Mouse (Mus musculus) lung, postnatal 0 days (tissue): ENCODE data around the gene Supt5. TPM values are rescaled to one million over a fixed set of nuclear protein-coding genes. Genes with fewer than 3 reads are reported as not detected.

Experiments
- ATAC-seq: fragments of 200-750 bp; cut with Nextera tagmentation; 2 replicates; pipeline ENCODE4 v1.8.0; 2017; ENCODE audit warnings: moderate library complexity
- DNase-seq: peaks from one replicate; pipeline ENCODE4 v3.0.0-alpha.2; 2016; ENCODE audit warnings: low spot score
- H3K27ac ChIP-seq: fragments of 300-500 bp; sonication (generic); 2 replicates; pipeline ENCODE4 v1.5.1; 2014; ENCODE audit warnings: antibody characterized with exemption, mild to moderate bottlenecking, low read length, mixed read lengths
- H3K27me3 ChIP-seq: fragments of 300-500 bp; sonication (generic); replicated peaks from 2 replicates; pipeline ENCODE4 v1.6.1; 2014; ENCODE audit warnings: low read length, mixed read lengths; ENCODE audit not compliant: insufficient read depth
- H3K36me3 ChIP-seq: fragments of 300-500 bp; sonication (generic); 2 replicates; pipeline ENCODE4 v1.6.1; 2014; ENCODE audit warnings: low read length, mixed read lengths; ENCODE audit not compliant: insufficient read depth
- H3K4me1 ChIP-seq: fragments of 300-500 bp; sonication (generic); 2 replicates; pipeline ENCODE4 v1.6.1; 2014; ENCODE audit warnings: antibody characterized with exemption, low read depth, low read length, mixed read lengths; ENCODE audit not compliant: insufficient read depth
- H3K4me2 ChIP-seq: fragments of 300-500 bp; sonication (generic); replicated peaks from 2 replicates; pipeline ENCODE4 v1.6.1; 2014; ENCODE audit warnings: low read depth, mild to moderate bottlenecking, low read length, moderate library complexity, mixed read lengths
- H3K4me3 ChIP-seq: fragments of 300-500 bp; sonication (generic); 2 replicates; pipeline ENCODE4 v1.5.1; 2014; ENCODE audit warnings: low read depth, low read length
- H3K9ac ChIP-seq: fragments of 300-500 bp; sonication (generic); replicated peaks from 2 replicates; pipeline ENCODE4 v1.6.1; 2014; ENCODE audit warnings: low read depth, mild to moderate bottlenecking
- H3K9me3 ChIP-seq: fragments of 300-500 bp; sonication (generic); 2 replicates; pipeline ENCODE4 v1.6.1; 2016; ENCODE audit warnings: low read length, mixed read lengths
- CTCF ChIP-seq: IDR thresholded peaks from 2 replicates; pipeline ENCODE4 v1.5.1; 2016; ENCODE audit warnings: antibody characterized with exemption, mild to moderate bottlenecking
- EP300 ChIP-seq: IDR thresholded peaks from 2 replicates; pipeline ENCODE4 v1.6.1; 2016; ENCODE audit warnings: antibody characterized with exemption, mild to moderate bottlenecking, control low read depth
- WGBS: fragments of 180-500 bp; shearing (Covaris S2); extraction: QIAGEN DNeasy Blood & Tissue Kit; methylation state at CpG from one replicate; pipeline ENCODE4 v1.1.7; 2014; 5-methylcytosine and 5-hydroxymethylcytosine counted together
- polyA plus RNA-seq: library from polyadenylated mRNA; unstranded; fragments of >200 nt; fragmentation: Nextera tagmentation; extraction: Ambion mirVana; gene quantifications from 2 replicates; pipeline ENCODE4 v1.2.1, GENCODE M21; 2015

Supt5 gene
- polyA plus RNA-seq, 1 experiment from 2014 or later = 39.7 TPM

- no peak for TF ChIP-seq CTCF
- no peak for TF ChIP-seq EP300
- H3K4me3 ChIP-seq = no peak overlapping the region
- no peaks in the 10 kb centered on the region for H3K9me3 ChIP-seq
- no peak overlapping the region; the same call in 1 of the 2 replicates for H3K27ac ChIP-seq
- ATAC-seq (no peak), DNase-seq (no peak)
- H3K4me2 ChIP-seq = no peak overlapping the region
- H3K9ac ChIP-seq = no peak overlapping the region
- 80% methylated on average over 6 of the region's 6 CpGs for WGBS
- no peaks in the 10 kb centered on the region for H3K27me3 ChIP-seq
- H3K4me1 ChIP-seq = peaks cover 21% of the 10 kb centered on the region
- H3K36me3 ChIP-seq = peaks cover 4% of the 10 kb centered on the region
Measured at GRCm38 (mm10) chr7:28384162-28384561, 45.6 kb upstream of the Supt5 start.

GRCm38 (mm10) chr7:28383606-28384005 is 45.1 kb upstream of the Supt5 start:
- H3K36me3 ChIP-seq = no peaks in the 10 kb centered on the region
- DNase-seq = no peak
- H3K27me3 ChIP-seq = no peaks in the 10 kb centered on the region
- peaks cover 21% of the 10 kb centered on the region for H3K4me1 ChIP-seq
- TF ChIP-seq CTCF = no peak
- TF ChIP-seq EP300 = no peak
- no peaks in the 10 kb centered on the region for H3K9me3 ChIP-seq
- H3K4me3 ChIP-seq = no peak overlapping the region
- peak overlapping the region; percentile 99 for H3K27ac ChIP-seq
- H3K9ac ChIP-seq = no peak overlapping the region
- WGBS = 61% methylated on average over 4 of the region's 4 CpGs
- no peak for ATAC-seq
- peak overlapping the region; percentile 94; the same call in 1 of the 2 replicates for H3K4me2 ChIP-seq

GRCm38 (mm10) chr7:28382981-28383396 is 44.4 kb upstream of the Supt5 start:
- H3K36me3 ChIP-seq = peaks cover under 1% of the 10 kb centered on the region; the same call in 1 of the 2 replicates
- no peak for TF ChIP-seq EP300
- TF ChIP-seq CTCF = no peak
- H3K4me1 ChIP-seq = peaks cover 21% of the 10 kb centered on the region
- H3K4me2 ChIP-seq = peak overlapping the region; percentile 94
- H3K9ac ChIP-seq = no peak overlapping the region; the same call in 1 of the 2 replicates
- DNase-seq (no peak), ATAC-seq (no peak)
- no peaks in the 10 kb centered on the region for H3K9me3 ChIP-seq
- WGBS = 38% methylated on average over 11 of the region's 11 CpGs
- peak overlapping the region; percentile 99 for H3K27ac ChIP-seq
- no peaks in the 10 kb centered on the region for H3K27me3 ChIP-seq
- no peak overlapping the region for H3K4me3 ChIP-seq

GRCm38 (mm10) chr7:28382347-28382951 is 43.9 kb upstream of the Supt5 start:
- ATAC-seq = no peak

GRCm38 (mm10) chr7:28381938-28382337 is 43.4 kb upstream of the Supt5 start:
- peak overlapping the region; percentile 99 for H3K27ac ChIP-seq
- TF ChIP-seq CTCF = 0 out of 2 replicates have a peak, but pooled peaks have one; percentile 1
- peak; percentile 93 for TF ChIP-seq EP300
- DNase-seq = peak; percentile 98
- peaks cover 21% of the 10 kb centered on the region for H3K4me1 ChIP-seq
- no peaks in the 10 kb centered on the region for H3K9me3 ChIP-seq
- H3K36me3 ChIP-seq = peaks cover 7% of the 10 kb centered on the region; the same call in 1 of the 2 replicates
- 0% methylated on average over 19 of the region's 20 CpGs for WGBS
- peak overlapping the region; percentile 67 for H3K9ac ChIP-seq
- peak; percentile 51 for ATAC-seq
- H3K27me3 ChIP-seq = no peaks in the 10 kb centered on the region
- peak overlapping the region; percentile 39 for H3K4me3 ChIP-seq
- peak overlapping the region; percentile 94 for H3K4me2 ChIP-seq

More at GRCm38 (mm10) chr7:28382347-28382951, 43.9 kb upstream of the Supt5 start:
- peaks cover 21% of the 10 kb centered on the region for H3K4me1 ChIP-seq
- TF ChIP-seq CTCF = no peak
- TF ChIP-seq EP300 = peak; percentile 3; the same call in 1 of the 2 replicates
- 22% methylated on average over 11 of the region's 12 CpGs for WGBS
- H3K27ac ChIP-seq = peak overlapping the region; percentile 99
- peak overlapping the region; percentile 39 for H3K4me3 ChIP-seq
- H3K4me2 ChIP-seq = peak overlapping the region; percentile 94
- H3K36me3 ChIP-seq = peaks cover 6% of the 10 kb centered on the region; the same call in 1 of the 2 replicates
- H3K27me3 ChIP-seq = no peaks in the 10 kb centered on the region
- peak; percentile 74 for DNase-seq
- no peak overlapping the region; the same call in 1 of the 2 replicates for H3K9ac ChIP-seq
- no peaks in the 10 kb centered on the region for H3K9me3 ChIP-seq

GRCm38 (mm10) chr7:28381017-28381790 is 42.7 kb upstream of the Supt5 start:
- peak; percentile 98 for DNase-seq
- Histone ChIP-seq H3K27ac (peak overlapping the region; percentile 99), H3K9me3 (no peaks in the 10 kb centered on the region), H3K9ac (peak overlapping the region; percentile 67), H3K4me1 (peaks cover 21% of the 10 kb centered on the region), H3K4me3 (peak overlapping the region; percentile 39), H3K4me2 (peak overlapping the region; percentile 94), H3K27me3 (no peaks in the 10 kb centered on the region), H3K36me3 (peaks cover 7% of the 10 kb centered on the region; the same call in 1 of the 2 replicates)
- peak; percentile 68 for ATAC-seq
- peak; percentile 88 for TF ChIP-seq EP300
- no peak for TF ChIP-seq CTCF
- 2% methylated on average over 30 of the region's 30 CpGs for WGBS
